Mouse (Mus musculus) liver, adult (tissue): ENCODE results near the gene Prss28.

Experiments used
- GATA4 ChIP-seq: IDR thresholded peaks from 2 replicates; pipeline ENCODE4 v1.6.1; 2014; ENCODE audit warnings: mild to moderate bottlenecking, low read length; ENCODE audit not compliant: insufficient replicate concordance

The Prss28 gene

DNA sequence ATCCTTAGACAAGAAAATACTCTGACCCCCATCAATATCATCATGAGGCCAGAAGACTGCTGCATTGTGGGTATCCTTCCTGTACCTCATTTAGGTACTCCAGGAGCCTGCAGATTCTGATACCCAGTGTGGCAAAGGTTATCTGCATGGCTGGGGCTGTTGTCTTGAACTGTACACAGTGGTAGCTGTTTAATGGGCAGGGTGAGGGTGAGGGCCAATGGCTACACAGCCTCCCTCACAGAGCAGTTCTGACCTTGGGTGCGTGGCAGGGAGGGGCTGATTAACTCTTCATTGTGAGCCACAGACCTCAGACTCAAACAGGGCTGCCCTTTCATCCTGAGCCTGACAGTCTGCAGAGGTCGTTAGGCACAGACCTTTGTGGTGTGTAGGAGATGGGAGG, 14.5 kb downstream of the Prss28 start:
- TF ChIP-seq GATA4: no peak

DNA sequence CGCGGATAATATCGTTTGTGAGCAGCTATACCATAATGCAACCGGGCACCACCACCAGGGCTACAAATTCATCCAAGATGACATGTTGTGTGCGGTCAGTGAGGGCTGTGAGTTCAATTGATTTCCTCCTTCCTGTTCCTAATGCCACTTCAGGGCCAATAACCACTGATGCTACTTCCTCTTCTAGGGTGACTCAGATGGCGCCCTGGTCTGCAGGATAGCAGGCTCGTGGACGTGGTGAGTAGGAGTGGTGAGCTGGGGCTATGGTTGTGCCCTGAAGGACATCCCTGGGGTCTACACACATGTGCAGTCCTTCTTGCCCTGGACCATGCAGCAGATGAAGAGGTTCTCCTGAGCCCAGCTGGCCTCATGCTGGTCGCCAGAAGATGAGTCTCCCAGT, 23.9 kb downstream of the Prss28 start:
- TF ChIP-seq GATA4: no peak

DNA sequence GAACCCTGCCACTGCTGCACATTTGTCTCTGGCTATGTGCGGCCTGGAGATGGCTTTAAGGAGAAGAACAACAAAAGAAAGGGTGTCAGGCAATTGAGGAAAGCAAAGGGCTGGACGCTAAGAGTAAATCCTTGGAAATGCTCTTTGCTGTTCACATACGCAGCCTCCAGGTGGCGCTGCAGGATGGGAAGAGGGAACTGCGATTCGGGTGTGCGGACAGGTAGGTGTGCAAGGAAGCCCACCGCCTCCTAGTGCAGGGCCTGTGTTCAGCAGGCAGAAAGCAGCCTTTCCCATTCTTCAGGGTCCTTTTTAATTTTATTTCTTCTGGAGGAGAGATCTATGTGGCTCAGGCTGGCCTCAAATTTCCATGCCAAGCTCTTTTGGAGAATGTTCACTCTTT, 25.5 kb downstream of the Prss28 start:
- TF ChIP-seq GATA4: no peak

DNA sequence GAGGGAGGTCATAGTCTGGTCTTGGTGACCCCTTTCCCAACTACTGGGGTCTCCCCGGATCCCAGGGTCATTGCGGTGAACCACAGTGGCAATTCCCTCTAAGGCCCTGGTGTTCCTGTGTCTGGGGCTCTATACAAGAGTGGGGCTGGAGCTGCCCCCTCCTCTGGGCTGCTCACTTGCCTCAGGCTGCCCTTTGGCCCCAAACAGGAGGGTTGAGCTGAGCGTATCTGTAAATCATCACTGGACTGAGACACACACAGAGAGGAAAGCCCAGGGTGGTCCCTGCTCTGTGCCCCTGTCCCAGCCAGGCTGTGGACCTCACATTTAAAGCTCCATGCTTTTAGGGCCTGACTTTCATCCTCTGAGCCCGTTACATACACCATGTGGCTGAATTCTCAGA, 29.8 kb downstream of the Prss28 start:
- no peak for TF ChIP-seq GATA4

DNA sequence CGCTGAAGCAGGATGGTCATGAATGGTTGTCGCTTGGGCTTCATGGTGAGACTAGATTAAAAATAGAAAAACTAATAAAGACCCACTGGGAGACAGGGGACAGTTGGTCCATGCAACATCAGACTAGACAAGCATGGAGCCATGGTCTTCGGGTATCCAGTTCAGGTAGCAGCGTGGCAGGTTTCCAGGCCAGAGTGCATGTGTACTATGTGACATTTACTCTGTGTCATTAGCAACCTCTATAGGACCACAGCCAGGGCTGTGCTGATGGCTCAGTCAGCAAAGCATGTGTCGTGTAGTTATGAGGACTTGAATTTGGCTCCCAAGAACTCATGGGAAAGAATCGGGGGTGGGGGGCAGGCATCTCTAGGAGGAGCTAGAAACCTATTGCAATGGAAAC, 31.6 kb downstream of the Prss28 start:
- no peak for TF ChIP-seq GATA4

DNA sequence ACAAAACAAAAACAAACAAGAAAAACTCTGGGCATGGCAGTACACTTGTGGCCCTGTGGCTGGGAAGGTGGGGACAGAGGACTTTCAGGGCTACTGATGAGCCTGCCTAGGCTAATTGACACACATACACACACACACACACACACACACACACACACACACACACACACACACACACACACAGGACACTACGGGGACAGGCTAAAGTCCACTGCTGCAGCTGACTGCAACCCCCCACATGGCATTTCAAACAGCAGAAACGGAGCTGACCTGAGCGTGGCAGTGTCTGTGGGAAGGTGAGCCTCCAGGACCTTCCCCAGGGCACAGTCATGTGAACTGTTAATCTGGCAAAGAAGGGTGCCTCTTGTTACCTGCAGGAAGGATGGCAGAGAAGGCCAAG, 33.0 kb downstream of the Prss28 start:
- TF ChIP-seq GATA4: no peak

DNA sequence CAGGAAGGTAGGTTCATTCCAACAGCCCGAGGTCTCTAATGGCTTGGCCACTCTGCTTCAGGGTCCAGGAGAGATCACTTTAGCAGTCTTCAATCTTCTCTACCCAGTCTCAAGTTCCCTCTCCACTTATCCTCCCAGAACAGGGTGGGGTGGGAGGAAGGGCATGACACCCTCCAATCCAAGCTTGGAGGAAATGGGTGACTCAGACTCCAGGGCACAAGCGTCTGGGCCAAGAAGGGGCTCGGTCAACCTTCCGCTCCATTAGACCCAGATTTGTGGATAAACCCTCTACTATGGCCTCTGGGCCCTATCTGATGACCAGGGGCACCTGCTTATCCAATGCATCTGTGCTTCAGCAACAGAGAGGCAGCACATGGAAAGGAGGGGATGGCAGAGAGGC, 37.0 kb downstream of the Prss28 start, which contains the start of gene Tpsab1:
Gene Tpsab1 (minus strand): TSS at position 101 of the 400 bp plus-strand sequence.
- no peak for TF ChIP-seq GATA4

DNA sequence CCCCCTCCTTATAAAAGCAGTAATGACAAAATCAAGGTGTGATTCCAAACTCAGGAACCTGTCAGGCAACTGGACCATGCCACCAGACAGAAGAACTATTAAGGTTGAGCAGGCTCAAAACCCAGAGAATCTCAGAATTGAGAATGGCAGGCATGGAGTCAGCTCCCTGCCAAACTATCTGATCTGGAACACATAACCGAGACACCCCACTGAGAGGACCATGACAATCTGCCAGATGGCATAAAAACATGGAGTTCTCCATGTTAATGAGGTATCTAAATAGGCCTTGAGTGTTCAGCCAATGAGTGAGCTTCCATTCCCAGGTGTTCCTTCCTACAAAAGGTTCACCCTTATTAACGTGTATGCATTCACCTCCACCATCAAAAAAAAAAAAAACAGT, 52.8 kb downstream of the Prss28 start:
- TF ChIP-seq GATA4: no peak
